7 mouse cellular contexts compared by ENCODE assay signal in genomic region chr3:36476261-36477155, GRCm38 (mm10). TPM values are rescaled to one million over a fixed set of nuclear protein-coding genes. Genes with fewer than 3 reads are reported as not detected.
DNase-seq lines count a peak whose midpoint lies in the region; ATAC-seq and TF ChIP-seq lines count a peak whose summit lies in the region.

No protein-coding gene starts in this region.

- TF ChIP-seq POLR2A in cortical plate, adult 2 months (IDR thresholded peaks at IDR 0.05; ENCODE audit: extremely low read depth, insufficient read depth, low read length), result no peak

- WGBS in lung, embryonic 15.5 days, result 19% methylated on average over 20 of the region's 20 CpGs
- WGBS in heart, embryonic 16.5 days, result 24% methylated on average over 20 of the region's 20 CpGs
- WGBS in limb, embryonic 12.5 days, result 22% methylated on average over 20 of the region's 20 CpGs
- WGBS in neural tube, embryonic 15.5 days, result 34% methylated on average over 20 of the region's 20 CpGs

- peak overlapping the region; percentile 87 for H3K27ac ChIP-seq in lung, embryonic 15.5 days
- no peak overlapping the region for H3K27ac ChIP-seq in cortical plate, adult 2 months (ENCODE audit: insufficient read depth, low read length)
- peak overlapping the region; percentile 99 for H3K27ac ChIP-seq in heart, embryonic 16.5 days (ENCODE audit: low read length)
- H3K27ac ChIP-seq in limb, embryonic 12.5 days, result peak overlapping the region; percentile 79
- H3K27ac ChIP-seq in neural tube, embryonic 15.5 days (replicated peaks), result peak overlapping the region; percentile 33

- H3K4me2 ChIP-seq in lung, embryonic 15.5 days, result peak overlapping the region; percentile 79
- H3K4me2 ChIP-seq in heart, embryonic 16.5 days (ENCODE audit: low read depth, low read length), result peak overlapping the region; percentile 75
- H3K4me2 ChIP-seq in limb, embryonic 12.5 days, result peak overlapping the region; percentile 84
- H3K4me2 ChIP-seq in neural tube, embryonic 15.5 days, result peak overlapping the region; percentile 92

- H3K9ac ChIP-seq in lung, embryonic 15.5 days, result peak overlapping the region; percentile 67
- peak overlapping the region; percentile 81 for H3K9ac ChIP-seq in heart, embryonic 16.5 days (ENCODE audit: low read length)
- H3K9ac ChIP-seq in limb, embryonic 12.5 days (replicated peaks), result peak overlapping the region; percentile 69
- peak overlapping the region; percentile 53 for H3K9ac ChIP-seq in neural tube, embryonic 15.5 days (replicated peaks)

- TF ChIP-seq CTCF in cortical plate, adult 2 months (IDR thresholded peaks at IDR 0.05; ENCODE audit: extremely low read depth, insufficient read depth, low read length), result no peak

- no peaks in the 10 kb centered on the region for H3K27me3 ChIP-seq in lung, embryonic 15.5 days
- no peaks in the 10 kb centered on the region for H3K27me3 ChIP-seq in heart, embryonic 16.5 days (ENCODE audit: control insufficient read depth, insufficient read depth, low read length)
- H3K27me3 ChIP-seq in limb, embryonic 12.5 days, result no peaks in the 10 kb centered on the region
- H3K27me3 ChIP-seq in neural tube, embryonic 15.5 days (replicated peaks), result no peaks in the 10 kb centered on the region

- H3K4me3 ChIP-seq in lung, embryonic 15.5 days, result peak overlapping the region; percentile 82
- H3K4me3 ChIP-seq in cortical plate, adult 2 months (ENCODE audit: insufficient read depth, low read length), result peak overlapping the region; percentile 66; the same call in 1 of the 2 replicates
- peak overlapping the region; percentile 89 for H3K4me3 ChIP-seq in heart, embryonic 16.5 days (ENCODE audit: low read length)
- H3K4me3 ChIP-seq in limb, embryonic 12.5 days (replicated peaks), result peak overlapping the region; percentile 68
- H3K4me3 ChIP-seq in neural tube, embryonic 15.5 days (replicated peaks), result peak overlapping the region; percentile 55

- DNase-seq in lung, postnatal 14 days, result no peak

- peaks cover 19% of the 10 kb centered on the region for H3K4me1 ChIP-seq in lung, embryonic 15.5 days
- peaks cover 2% of the 10 kb centered on the region; the same call in 1 of the 2 replicates for H3K4me1 ChIP-seq in cortical plate, adult 2 months (ENCODE audit: control insufficient read depth, insufficient read depth, low read length)
- peaks cover 37% of the 10 kb centered on the region for H3K4me1 ChIP-seq in heart, embryonic 16.5 days (ENCODE audit: control insufficient read depth, insufficient read depth, low read length)
- H3K4me1 ChIP-seq in limb, embryonic 12.5 days (replicated peaks), result peaks cover 12% of the 10 kb centered on the region
- peaks cover 16% of the 10 kb centered on the region for H3K4me1 ChIP-seq in neural tube, embryonic 15.5 days

- no peaks in the 10 kb centered on the region for H3K9me3 ChIP-seq in lung, embryonic 15.5 days
- H3K9me3 ChIP-seq in heart, embryonic 16.5 days (replicated peaks; ENCODE audit: control insufficient read depth, low read length), result no peaks in the 10 kb centered on the region
- no peaks in the 10 kb centered on the region for H3K9me3 ChIP-seq in limb, embryonic 12.5 days
- no peaks in the 10 kb centered on the region for H3K9me3 ChIP-seq in neural tube, embryonic 15.5 days (replicated peaks)

- no peak for ATAC-seq in lung, embryonic 15.5 days (ENCODE audit: borderline replicate concordance, extremely low read depth, low FRiP score, low TSS enrichment)
- ATAC-seq in heart, embryonic 16.5 days (replicated peaks; ENCODE audit: extremely low read depth, insufficient read depth, low FRiP score), result no peak
- no peak for ATAC-seq in limb, embryonic 12.5 days (ENCODE audit: insufficient number of reproducible peaks, insufficient read depth, low FRiP score, low TSS enrichment, low read depth)
- ATAC-seq in neural tube, embryonic 15.5 days (ENCODE audit: low FRiP score), result 0 out of 2 replicates have a peak, but pooled peaks have one; percentile 5
- no peak for ATAC-seq in granulocyte monocyte progenitor cell, adult 5-6 weeks (replicated peaks; ENCODE audit: poor library complexity, severe bottlenecking)

- H3K36me3 ChIP-seq in lung, embryonic 15.5 days, result no peaks in the 10 kb centered on the region
- no peaks in the 10 kb centered on the region for H3K36me3 ChIP-seq in heart, embryonic 16.5 days (ENCODE audit: control insufficient read depth, insufficient read depth)
- no peaks in the 10 kb centered on the region for H3K36me3 ChIP-seq in limb, embryonic 12.5 days
- H3K36me3 ChIP-seq in neural tube, embryonic 15.5 days, result no peaks in the 10 kb centered on the region

RNA-seq across cellular contexts. Expression of gene 1810062G17Rik, which starts 0.8 kb away (rescaled TPM):
- polyA plus RNA-seq in lung, embryonic 15.5 days (2015; fragmentation: Nextera tagmentation; extraction: Ambion mirVana), result 2.6 and 2.9 TPM in 2 replicates
- 0.15 and 0.23 TPM in 2 replicates for polyA plus RNA-seq in cortical plate, adult 2 months (2012; rRNA removed)
- polyA plus RNA-seq in heart, embryonic 16.5 days (2015; fragmentation: Nextera tagmentation; extraction: Ambion mirVana), result 1.00 and 1.7 TPM in 2 replicates
- 1.0 and 1.2 TPM in 2 replicates for polyA plus RNA-seq in limb, embryonic 12.5 days (2016; fragmentation: Nextera tagmentation; extraction: Ambion mirVana)
- 0.41 and 0.56 TPM in 2 replicates for polyA plus RNA-seq in neural tube, embryonic 15.5 days (2015; fragmentation: Nextera tagmentation; extraction: Ambion mirVana)
- total RNA-seq in granulocyte monocyte progenitor cell, adult 5-6 weeks (2014; fragmentation: Nextera tagmentation), result 1.7 TPM in 1 of 2 replicates, not detected in the other
- total RNA-seq in granulocyte monocyte progenitor cell, adult 5-6 weeks (2017), result 2.4 TPM in 1 of 2 replicates, not detected in the other

RNA-seq across cellular contexts. Expression of gene Anxa5, which starts 0.8 kb away (rescaled TPM):
- polyA plus RNA-seq in lung, embryonic 15.5 days (2015; fragmentation: Nextera tagmentation; extraction: Ambion mirVana), result 442 and 480 TPM in 2 replicates
- polyA plus RNA-seq in cortical plate, adult 2 months (2012; rRNA removed), result 99.2 and 118 TPM in 2 replicates
- polyA plus RNA-seq in heart, embryonic 16.5 days (2015; fragmentation: Nextera tagmentation; extraction: Ambion mirVana), result 453 and 471 TPM in 2 replicates
- 139 and 162 TPM in 2 replicates for polyA plus RNA-seq in limb, embryonic 12.5 days (2016; fragmentation: Nextera tagmentation; extraction: Ambion mirVana)
- 111 and 182 TPM in 2 replicates for polyA plus RNA-seq in neural tube, embryonic 15.5 days (2015; fragmentation: Nextera tagmentation; extraction: Ambion mirVana)
- total RNA-seq in granulocyte monocyte progenitor cell, adult 5-6 weeks (2014; fragmentation: Nextera tagmentation), result 125 TPM in 2 replicates
- 79.4 and 102 TPM in 2 replicates for total RNA-seq in granulocyte monocyte progenitor cell, adult 5-6 weeks (2017)

RNA-seq across cellular contexts. Expression of gene Gm11549, which starts 45.1 kb away (rescaled TPM):
- 0.10 and 0.17 TPM in 2 replicates for polyA plus RNA-seq in lung, embryonic 15.5 days (2015; fragmentation: Nextera tagmentation; extraction: Ambion mirVana)
- 37.6 and 38.9 TPM in 2 replicates for polyA plus RNA-seq in cortical plate, adult 2 months (2012; rRNA removed)
- 0.27 and 0.35 TPM in 2 replicates for polyA plus RNA-seq in heart, embryonic 16.5 days (2015; fragmentation: Nextera tagmentation; extraction: Ambion mirVana)
- 0.23 TPM in 1 of 2 replicates, not detected in the other for polyA plus RNA-seq in limb, embryonic 12.5 days (2016; fragmentation: Nextera tagmentation; extraction: Ambion mirVana)
- 1.0 and 1.2 TPM in 2 replicates for polyA plus RNA-seq in neural tube, embryonic 15.5 days (2015; fragmentation: Nextera tagmentation; extraction: Ambion mirVana)
- not detected in 2 replicates for total RNA-seq in granulocyte monocyte progenitor cell, adult 5-6 weeks (2014; fragmentation: Nextera tagmentation)
- not detected in 2 replicates for total RNA-seq in granulocyte monocyte progenitor cell, adult 5-6 weeks (2017)

Comparison
In these comparisons a context has a peak if more than half of its experiments do, and no peak if none do; other contexts are left out.
1. RNA of gene Gm11549, which starts 45.1 kb away (polyA plus RNA-seq): 37.6 to 38.9 TPM in cortical plate, adult 2 months; 1.0 to 1.2 TPM in neural tube, embryonic 15.5 days, 0.27 to 0.35 TPM in heart, embryonic 16.5 days, 0.23 TPM in limb, embryonic 12.5 days and 0.10 to 0.17 TPM in lung, embryonic 15.5 days; every median in the first group is over 10 times any median in the second.
2. Peak in every context shown above with its lines, with median percentiles within 50 percentile points of each other: H3K4me2 ChIP-seq, H3K4me3 ChIP-seq and H3K9ac ChIP-seq.